Mouse (Mus musculus) left cerebral cortex, adult 8-10 months (tissue): Measurements from ENCODE around the gene Hivep2. TPM values are rescaled to one million over a fixed set of nuclear protein-coding genes. Genes with fewer than 3 reads are reported as not detected.

Source experiments
- DNase-seq, 2 experiments: peaks; one replicate each; pipeline ENCODE4 v3.0.0; 2022; ENCODE audit warnings: low spot score in 2 of 2
- total RNA-seq, 4 experiments: library from RNA; stranded (reverse); gene quantifications; 2 replicates each; pipeline ENCODE4 v1.2.4; 2022

The Hivep2 gene
- total RNA-seq, 4 experiments from 2014 or later: 164 to 240 (median 191) TPM

DNA sequence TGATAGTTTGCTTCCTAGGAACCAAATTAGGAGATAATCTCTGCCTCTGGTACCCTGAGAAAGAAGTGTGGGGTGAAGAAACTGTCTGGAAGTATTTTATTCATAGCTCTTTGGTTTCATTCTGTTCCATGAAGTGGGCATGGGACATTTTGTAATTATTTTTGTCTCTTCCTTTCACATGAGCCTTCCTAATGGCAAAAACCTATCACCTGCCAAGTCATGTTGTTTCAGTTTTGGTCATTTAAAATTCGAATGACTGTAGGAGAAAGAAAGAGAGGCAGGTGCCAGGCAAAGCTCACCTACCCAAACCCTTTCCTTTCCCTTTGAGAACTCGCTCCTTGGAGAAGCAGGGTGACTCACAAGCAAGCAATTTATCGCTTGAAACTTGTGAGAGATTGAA is 53.3 kb downstream of the Hivep2 start:
- no peak for DNase-seq

GRCm38 (mm10) chr10:14020253-14020652 is 54.4 kb downstream of the Hivep2 start:
- DNase-seq: no peak

DNA sequence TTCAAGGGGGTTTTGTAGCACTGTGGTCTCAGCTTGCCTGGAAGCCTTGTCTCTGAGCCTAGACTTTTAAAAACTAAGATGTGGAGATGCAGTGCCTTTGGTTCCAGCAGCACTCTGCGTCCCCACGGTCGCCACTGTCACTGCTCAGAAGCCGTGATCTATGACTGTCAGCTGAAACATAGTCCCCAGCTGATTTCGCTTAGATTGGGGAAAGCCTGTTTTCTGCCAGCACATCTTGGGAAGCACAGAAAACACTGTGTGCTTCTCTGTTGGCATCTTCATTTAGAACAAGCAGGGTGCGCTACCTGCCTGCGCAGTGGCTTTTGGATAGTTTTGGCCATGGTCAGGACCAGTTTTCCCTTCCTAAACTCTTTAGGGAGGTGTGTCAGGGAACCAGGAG is 59.1 kb downstream of the Hivep2 start:
- no peak for DNase-seq

DNA sequence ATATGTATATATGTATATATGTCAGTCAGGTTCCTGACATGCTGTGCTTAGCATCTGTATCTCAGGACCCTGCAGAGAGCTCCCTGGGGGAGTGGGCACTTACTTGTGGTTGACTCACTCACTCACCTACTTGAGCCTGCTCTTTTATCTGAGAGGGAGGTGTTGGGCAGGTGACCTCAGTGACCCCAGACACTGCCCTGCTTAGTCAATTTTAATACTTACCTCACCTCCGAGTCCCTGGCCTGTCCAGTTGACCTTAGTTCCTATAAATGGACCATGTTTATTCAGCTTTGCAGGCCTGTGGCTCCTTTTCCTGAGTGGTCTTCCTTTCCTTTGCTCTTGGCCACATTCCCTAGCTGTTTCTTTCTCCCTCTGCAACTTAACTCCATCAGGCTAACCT is 61.9 kb downstream of the Hivep2 start:
- no peak for DNase-seq

- no peak for DNase-seq
Observed at GRCm38 (mm10) chr10:14028956-14029355, 63.1 kb downstream of the Hivep2 start.

GRCm38 (mm10) chr10:14030458-14031035 is 64.7 kb downstream of the Hivep2 start:
- DNase-seq: no peak

DNA sequence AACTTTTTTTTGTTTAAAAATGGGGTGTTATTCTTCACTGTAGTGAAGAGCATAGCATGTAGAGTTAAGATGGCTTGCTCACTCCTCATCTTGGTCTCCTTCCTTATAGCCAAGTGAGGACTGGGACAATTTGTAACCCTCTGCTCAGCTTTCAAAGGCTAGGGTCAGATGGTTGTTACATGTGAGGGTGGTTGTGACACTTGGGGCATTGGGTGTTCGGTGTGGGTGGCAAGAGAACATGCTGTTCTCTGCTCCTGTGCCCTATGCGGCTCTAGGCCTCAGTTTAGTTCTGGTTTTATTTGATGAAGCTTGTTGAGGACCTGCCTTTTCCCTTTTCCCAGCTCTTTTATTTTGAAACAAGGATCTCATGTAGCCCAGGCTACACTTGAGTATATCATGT is 66.7 kb downstream of the Hivep2 start:
- DNase-seq: no peak

- DNase-seq: no peak
Observed at GRCm38 (mm10) chr10:14034046-14034445, 68.2 kb downstream of the Hivep2 start.

DNA sequence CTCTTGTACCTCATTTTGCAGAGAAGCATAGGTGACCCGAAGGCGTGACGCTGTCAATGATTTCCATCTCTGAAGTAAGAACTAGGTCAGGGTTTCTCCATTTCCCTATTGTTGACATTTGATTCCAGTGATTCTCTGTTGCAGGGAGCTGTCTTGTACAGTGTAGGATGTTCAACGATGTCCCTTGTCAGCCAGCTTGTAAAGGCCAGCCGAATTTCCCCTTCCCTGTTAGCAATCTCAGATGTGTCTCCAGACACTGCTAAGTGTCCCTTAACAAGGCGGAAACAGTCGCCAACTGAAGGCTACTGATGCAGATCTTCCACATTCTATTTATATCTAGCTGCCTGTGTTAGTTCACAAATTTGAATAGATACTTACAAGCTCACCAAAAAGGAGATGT is 68.9 kb downstream of the Hivep2 start:
- no peak for DNase-seq

GRCm38 (mm10) chr10:14035607-14036006 is 69.7 kb downstream of the Hivep2 start:
- no peak for DNase-seq

- DNase-seq: no peak
Observed at GRCm38 (mm10) chr10:14036472-14036871, 70.6 kb downstream of the Hivep2 start.

DNA sequence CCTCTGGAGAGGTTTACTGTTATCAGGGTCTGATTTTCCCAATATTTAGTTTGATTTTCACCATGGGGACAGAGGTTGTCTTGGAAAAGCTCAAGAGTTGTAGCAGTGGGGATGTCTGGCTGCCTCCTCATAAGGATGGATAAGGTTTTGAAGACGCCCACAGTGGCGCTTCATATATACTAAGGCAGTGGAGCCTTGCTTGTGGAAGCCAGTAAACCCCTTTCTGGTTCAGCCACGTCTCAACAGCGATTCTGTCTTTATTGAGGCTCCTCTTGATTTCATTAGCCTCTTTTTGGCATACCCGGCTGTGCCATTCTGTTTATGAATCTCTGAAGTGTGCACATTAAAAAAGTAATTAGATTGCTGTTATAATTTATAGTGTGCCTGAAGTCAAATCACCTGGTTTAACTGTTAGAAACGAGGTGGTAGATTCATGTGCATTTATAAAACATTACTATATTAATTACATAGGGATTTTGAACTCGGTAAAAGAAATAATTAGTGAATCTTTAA is 72.2 kb downstream of the Hivep2 start:
- no peak for DNase-seq

DNA sequence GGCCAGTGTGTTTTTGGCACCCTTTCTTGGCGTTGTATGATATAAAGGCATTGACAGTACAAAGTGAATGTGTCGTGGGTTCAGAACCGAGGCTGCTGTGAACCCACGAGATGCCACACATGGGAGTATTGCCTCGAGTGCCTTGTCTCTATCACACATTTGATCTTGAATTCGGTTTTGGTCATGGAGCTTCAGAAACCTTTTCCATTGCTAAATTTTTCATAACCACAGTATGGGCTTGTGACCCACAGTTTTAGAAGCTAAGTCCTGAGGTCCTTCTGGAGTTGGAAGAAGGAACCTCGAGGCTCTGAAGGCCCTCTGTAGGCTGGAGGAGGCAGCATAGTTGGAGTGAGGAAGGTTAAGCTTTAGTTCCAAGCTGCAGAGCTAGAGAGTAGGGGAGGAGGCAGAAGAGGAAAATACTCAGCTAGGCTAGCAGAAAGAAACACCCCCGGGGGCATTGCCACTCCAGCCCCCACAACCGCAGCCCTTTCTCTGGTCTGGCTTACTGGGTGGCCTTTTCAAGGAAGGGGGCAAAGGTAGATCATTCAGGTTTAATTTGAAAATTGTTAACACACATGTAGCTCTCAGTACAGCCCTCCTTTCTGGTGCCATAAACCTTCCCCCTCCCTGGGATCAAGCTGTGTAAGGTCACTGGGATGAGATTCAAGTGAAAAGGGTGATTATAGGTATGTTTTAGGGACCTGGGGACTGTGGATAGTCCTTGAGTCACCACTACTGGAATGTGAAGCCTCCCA is 75.0 kb downstream of the Hivep2 start:
- no peak for DNase-seq

- no peak for DNase-seq
Observed at GRCm38 (mm10) chr10:14041606-14042005, 75.7 kb downstream of the Hivep2 start.

DNA sequence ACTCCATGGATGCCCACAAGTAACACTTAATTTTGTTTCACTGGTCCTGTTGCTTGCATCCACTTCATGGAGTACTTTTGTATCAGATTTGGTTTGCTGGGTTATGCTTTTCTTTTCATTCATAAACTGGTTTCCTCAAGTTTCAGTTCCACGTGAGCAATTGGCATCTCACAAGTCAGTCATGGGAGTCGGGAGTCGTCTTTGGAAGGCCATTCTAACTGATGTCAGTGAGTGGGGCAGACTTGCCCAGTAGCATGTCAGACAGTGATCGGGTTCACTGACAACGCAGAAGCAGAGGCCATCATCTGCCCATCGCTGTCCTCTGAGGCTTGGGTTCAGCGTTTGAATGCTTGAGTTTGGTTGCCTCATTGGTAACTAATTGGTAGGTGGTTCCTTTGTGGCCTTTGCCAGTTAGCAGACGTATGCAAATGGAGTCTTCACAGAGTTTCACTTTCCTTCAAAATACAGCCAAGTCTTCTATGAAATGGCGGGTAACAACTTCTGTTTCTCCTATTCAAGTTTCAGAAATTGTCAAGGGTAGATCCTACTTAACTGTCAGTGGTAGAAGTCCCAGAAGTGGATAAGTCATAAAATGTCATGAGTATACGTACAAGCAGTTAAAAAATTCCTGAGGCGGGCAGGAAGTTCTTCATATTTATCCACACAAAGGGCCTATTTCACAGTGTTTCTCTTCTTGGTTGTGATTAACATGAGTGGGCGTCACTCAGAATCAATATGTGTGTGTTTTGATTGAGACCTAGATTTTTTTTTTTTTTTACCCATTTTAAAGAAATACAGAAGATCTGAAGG is 76.9 kb downstream of the Hivep2 start:
- DNase-seq: no peak

DNA sequence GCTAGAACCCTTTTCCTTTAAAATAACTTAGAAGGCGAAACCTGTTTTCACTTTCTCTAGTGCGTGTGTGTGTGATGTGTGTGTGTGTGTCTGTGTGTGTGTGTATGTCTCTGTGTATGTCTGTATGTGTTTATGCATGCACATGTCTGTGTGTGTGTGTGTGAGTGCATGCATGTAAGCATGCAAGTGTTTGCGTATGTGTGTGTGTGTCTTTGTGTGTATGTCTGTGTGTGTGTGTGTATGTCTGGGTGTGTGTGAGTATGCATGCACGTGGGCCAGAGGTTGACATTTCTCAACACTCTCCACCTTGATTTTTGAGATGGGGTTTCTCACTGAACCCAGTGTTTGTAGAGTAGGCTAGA is 77.5 kb downstream of the Hivep2 start:
- no peak for DNase-seq

DNA sequence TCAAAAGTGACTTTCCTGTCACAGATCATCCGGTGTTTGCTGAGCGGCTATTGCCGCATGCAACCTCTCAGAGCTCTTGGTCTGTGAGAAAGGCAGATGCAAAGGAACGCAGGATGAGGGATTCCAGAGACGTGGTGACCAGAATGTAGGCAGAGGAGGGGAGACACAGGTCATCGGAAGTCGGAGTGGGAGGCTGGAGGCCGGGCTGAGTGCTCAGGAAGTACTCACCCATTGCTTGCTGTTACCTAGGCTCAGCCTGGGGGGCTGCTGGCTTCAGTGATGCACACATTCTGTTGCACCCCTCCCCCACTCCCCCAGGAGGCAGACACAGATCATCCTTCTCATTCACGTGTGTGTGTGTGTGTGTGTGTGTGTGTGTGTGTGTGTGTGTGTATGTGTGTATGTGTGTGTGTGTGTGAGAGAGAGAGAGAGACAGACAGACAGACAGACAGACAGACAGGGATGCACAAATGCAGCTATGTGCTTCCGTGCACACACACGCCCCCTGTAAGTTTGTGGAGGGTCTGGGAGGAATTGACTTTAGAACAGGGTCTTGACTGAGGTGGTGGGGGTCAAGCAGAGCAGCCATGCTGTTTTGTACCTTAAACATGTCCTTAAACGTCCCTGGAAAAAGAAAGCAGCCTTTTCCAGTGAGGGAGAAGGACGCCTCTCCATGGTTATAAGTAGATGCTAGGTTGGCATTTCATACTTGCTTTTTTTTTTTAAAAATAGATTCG is 78.3 kb downstream of the Hivep2 start:
- DNase-seq: no peak

DNA sequence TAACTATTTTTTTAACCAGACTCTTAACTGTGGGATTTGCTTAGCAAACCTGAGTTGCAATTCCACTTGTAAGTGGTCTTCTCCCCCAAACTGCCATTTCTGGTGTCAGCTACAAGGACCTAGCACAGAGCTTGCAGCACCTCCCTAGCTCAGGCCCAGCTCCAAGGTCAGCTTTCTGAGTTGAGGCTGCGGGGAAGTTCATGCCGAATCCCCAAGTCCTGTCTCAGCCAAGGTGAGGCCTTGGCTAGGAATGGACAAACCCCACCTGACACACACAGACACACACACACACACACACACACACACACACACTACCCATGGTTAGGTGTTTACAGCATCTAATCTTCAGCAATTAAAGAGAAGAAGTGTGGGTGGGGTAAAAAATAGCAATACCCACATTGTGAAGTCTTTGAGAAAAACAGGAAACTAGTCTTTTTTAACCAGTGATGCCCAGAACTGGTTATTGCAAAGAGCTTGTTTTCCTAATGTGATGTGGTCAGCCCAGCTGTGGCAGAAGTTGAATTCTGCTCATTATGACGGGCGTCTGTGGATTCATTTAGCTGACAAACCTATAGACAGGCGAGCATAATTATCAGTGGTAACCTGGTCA is 79.0 kb downstream of the Hivep2 start:
- no peak for DNase-seq

DNA sequence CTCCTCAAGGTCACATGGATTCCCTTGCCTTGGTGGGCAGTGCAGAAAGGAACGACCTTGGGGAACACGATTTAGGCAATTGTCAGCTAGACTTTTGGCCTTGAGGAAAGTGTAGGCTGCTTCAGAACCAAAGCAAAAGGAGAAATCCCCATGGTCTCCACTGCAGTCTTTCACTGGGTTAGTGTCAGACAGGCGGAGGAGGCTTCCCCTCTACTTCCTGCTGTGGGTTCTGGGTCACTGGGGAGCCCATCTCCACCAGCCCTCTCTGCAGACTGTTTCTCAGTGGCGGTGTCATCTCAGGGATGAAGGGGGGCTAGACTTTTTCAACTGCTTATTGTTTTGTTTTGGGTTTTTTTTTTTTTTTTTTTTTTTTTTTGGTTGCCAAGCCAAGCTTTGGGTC is 79.9 kb downstream of the Hivep2 start:
- no peak for DNase-seq

DNA sequence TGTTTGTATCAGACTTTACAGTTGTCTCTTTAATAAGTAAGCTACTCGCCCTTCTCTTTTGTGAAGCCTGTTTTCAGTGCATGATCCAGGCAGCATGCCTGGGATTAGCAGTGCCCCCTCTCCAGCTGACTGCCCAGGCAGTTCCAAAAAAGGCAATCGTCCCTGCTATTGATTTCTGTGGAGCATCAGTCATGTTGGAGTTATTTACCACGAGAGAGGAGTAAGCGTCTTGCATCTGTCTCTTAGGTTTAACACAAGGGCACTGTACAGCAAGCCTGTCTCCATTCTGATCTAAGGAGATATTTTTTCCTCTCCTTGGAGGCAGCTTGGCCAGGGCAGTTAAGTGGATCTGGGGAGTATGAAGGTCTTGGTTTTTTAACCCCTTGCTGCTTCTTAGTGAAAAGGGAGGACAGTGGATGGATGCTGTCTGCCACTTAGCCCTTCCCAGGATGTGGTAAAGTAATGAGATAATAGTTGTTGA is 80.3 kb downstream of the Hivep2 start:
- no peak for DNase-seq

DNA sequence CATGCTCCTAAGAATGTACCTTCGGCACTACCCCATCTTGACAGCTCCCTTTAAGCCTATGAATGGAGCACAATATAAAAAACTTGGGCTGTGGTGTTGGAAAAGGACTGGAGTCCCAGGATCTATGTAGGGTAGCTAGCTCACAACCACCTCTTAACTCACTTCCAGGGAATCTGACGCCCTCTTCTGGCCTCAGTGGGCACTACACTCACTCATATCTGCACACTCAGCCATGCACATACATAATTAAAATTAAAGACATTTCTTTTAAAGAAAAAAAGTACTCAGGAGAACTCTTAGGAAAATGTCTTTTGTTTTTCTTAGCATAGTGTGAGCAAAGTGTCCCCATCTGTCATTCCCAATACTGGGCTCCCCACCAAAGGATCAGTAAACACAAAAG is 81.1 kb downstream of the Hivep2 start:
- DNase-seq: no peak
